Comparison of ENCODE assay signal across 25 mouse cellular contexts in genomic region chr16:32405716-32406115, GRCm38 (mm10). TPM values are rescaled to one million over a fixed set of nuclear protein-coding genes. Genes with fewer than 3 reads are reported as not detected.
DNase-seq lines count a peak whose midpoint lies in the region; ATAC-seq lines count a peak whose summit lies in the region.
"Had no signal": no experiment of that assay in that cellular context is flagged by ENCODE, and none has a peak within 500 bp of the region (broad histone marks: within the 10 kb centered on the region; RNA-seq: fewer than 3 reads in every experiment).

No protein-coding gene starts in this region.

- no peaks in the 10 kb centered on the region; the same call in 1 of the 2 replicates for H3K36me3 ChIP-seq in midbrain, embryonic 11.5 days (ENCODE audit: control insufficient read depth, insufficient read depth, low read length)
- no peaks in the 10 kb centered on the region for H3K36me3 ChIP-seq in midbrain, embryonic 13.5 days
- H3K36me3 ChIP-seq: G1E had no signal

- no peaks in the 10 kb centered on the region for H3K4me1 ChIP-seq in midbrain, embryonic 11.5 days (ENCODE audit: control insufficient read depth, insufficient read depth, low read length)
- H3K4me1 ChIP-seq in midbrain, embryonic 13.5 days (replicated peaks) = no peaks in the 10 kb centered on the region

- peak; percentile 74 for DNase-seq in heart, adult 11 months
- DNase-seq in heart, postnatal 14 days = no peak
- peak; percentile 70 for DNase-seq in midbrain, embryonic 11.5 days (ENCODE audit: low spot score, missing footprints)
- DNase-seq in gastrocnemius, adult 8-10 months (ENCODE audit: low spot score in 2 of 2) = no peak
- DNase-seq: adrenal gland, adult 2 months; adrenal gland, adult 8-10 months; adrenal gland, postnatal 10 days; adrenal gland, postnatal 14 days; adrenal gland, postnatal 25 days; adrenal gland, postnatal 36 days; B cell, adult 2 months; cerebellum, adult 11 months; cerebellum, adult 11-12 months; cerebellum, adult 18-20 months had no signal

- WGBS in midbrain, embryonic 11.5 days = 88% methylated on average over 9 of the region's 9 CpGs
- WGBS in midbrain, embryonic 13.5 days = 88% methylated on average over 9 of the region's 9 CpGs

- intact Hi-C loops in heart, postnatal 14 days (cut with DNase I) = no loop called here

- no peak overlapping the region for H3K4me3 ChIP-seq in midbrain, embryonic 11.5 days (ENCODE audit: low read depth, low read length)
- H3K4me3 ChIP-seq in midbrain, embryonic 13.5 days (replicated peaks) = no peak overlapping the region

- no peak overlapping the region for H3K9ac ChIP-seq in midbrain, embryonic 11.5 days (ENCODE audit: low read length)
- no peak overlapping the region for H3K9ac ChIP-seq in midbrain, embryonic 13.5 days (replicated peaks)

- no peaks in the 10 kb centered on the region for H3K27me3 ChIP-seq in midbrain, embryonic 11.5 days (ENCODE audit: control insufficient read depth, insufficient read depth, low read length)
- no peaks in the 10 kb centered on the region for H3K27me3 ChIP-seq in midbrain, embryonic 13.5 days
- H3K27me3 ChIP-seq: CH12.LX, Patski had no signal

- H3K9me3 ChIP-seq in midbrain, embryonic 11.5 days (ENCODE audit: control insufficient read depth, low read length) = no peaks in the 10 kb centered on the region
- no peaks in the 10 kb centered on the region for H3K9me3 ChIP-seq in midbrain, embryonic 13.5 days
- H3K9me3 ChIP-seq: G1E had no signal

- H3K27ac ChIP-seq in midbrain, embryonic 11.5 days (ENCODE audit: low read depth, low read length) = no peak overlapping the region
- H3K27ac ChIP-seq in midbrain, embryonic 13.5 days = no peak overlapping the region

- H3K4me2 ChIP-seq in midbrain, embryonic 11.5 days = no peak overlapping the region
- no peak overlapping the region for H3K4me2 ChIP-seq in midbrain, embryonic 13.5 days (replicated peaks)

- no peak for ATAC-seq in midbrain, embryonic 11.5 days (ENCODE audit: low FRiP score)
- no peak for ATAC-seq in midbrain, embryonic 13.5 days
- 0 out of 2 replicates have a peak, but pooled peaks have one; percentile 26 for ATAC-seq in erythroblast, adult 5-6 weeks (replicated peaks; ENCODE audit: low FRiP score, poor library complexity, severe bottlenecking)
- ATAC-seq: activated CD4-positive, CD25-positive, alpha-beta regulatory T cell, adult 4 months; CD4-positive, CD25-positive, alpha-beta regulatory T cell, adult 4 months; Patski had no signal

RNA-seq across cellular contexts. Expression of gene Tm4sf19, which starts 5.4 kb away (rescaled TPM):
- not detected for total RNA-seq in heart, postnatal 14 days (2021)
- polyA plus RNA-seq in midbrain, embryonic 11.5 days (2014; fragmentation: Nextera tagmentation; extraction: Ambion mirVana) = not detected in 2 replicates
- polyA plus RNA-seq in midbrain, embryonic 13.5 days (2015; fragmentation: Nextera tagmentation; extraction: Ambion mirVana) = not detected in 2 replicates
- total RNA-seq in erythroblast, adult 5-6 weeks (2015; ENCODE audit: low replicate concordance) = not detected in 2 replicates
- total RNA-seq in erythroblast, adult 5-6 weeks (2017; ENCODE audit: low replicate concordance) = 0.70 TPM in 1 of 2 replicates, not detected in the other
- not detected for total RNA-seq in gastrocnemius, adult 8-10 months (2022)
- total RNA-seq: adrenal gland, postnatal 14 days; adrenal gland, postnatal 25 days; adrenal gland, postnatal 4 days; ES-E14; MEL had no signal
- polyA plus RNA-seq: activated CD4-positive, CD25-positive, alpha-beta regulatory T cell, adult 4 months; C2C12; CD4-positive, CD25-positive, alpha-beta regulatory T cell, adult 4 months; G1E; Patski had no signal

RNA-seq across cellular contexts. Expression of gene Tctex1d2, which starts 13.8 kb away (rescaled TPM):
- 1 to 10 TPM; 5.7 to 6.0 TPM for total RNA-seq in heart, postnatal 14 days (2021)
- polyA plus RNA-seq in midbrain, embryonic 11.5 days (2014; fragmentation: Nextera tagmentation; extraction: Ambion mirVana) = 31.1 and 32.7 TPM in 2 replicates
- 30.1 and 38.8 TPM in 2 replicates for polyA plus RNA-seq in midbrain, embryonic 13.5 days (2015; fragmentation: Nextera tagmentation; extraction: Ambion mirVana)
- total RNA-seq in erythroblast, adult 5-6 weeks (2015; ENCODE audit: low replicate concordance) = 0.96 and 15.7 TPM in 2 replicates
- total RNA-seq in erythroblast, adult 5-6 weeks (2017; ENCODE audit: low replicate concordance) = 3.7 and 8.1 TPM in 2 replicates
- total RNA-seq in gastrocnemius, adult 8-10 months (2022) = 1 to 10 TPM; 4.9 to 7.8 (median 6.4) TPM
- total RNA-seq: CH12.LX had no signal

RNA-seq across cellular contexts. Expression of gene Pcyt1a, which starts 25.0 kb away (rescaled TPM):
- 100 to 1,000 TPM; 106 to 108 TPM for total RNA-seq in heart, postnatal 14 days (2021)
- 41.6 and 42.3 TPM in 2 replicates for polyA plus RNA-seq in midbrain, embryonic 11.5 days (2014; fragmentation: Nextera tagmentation; extraction: Ambion mirVana)
- 47.8 and 48.0 TPM in 2 replicates for polyA plus RNA-seq in midbrain, embryonic 13.5 days (2015; fragmentation: Nextera tagmentation; extraction: Ambion mirVana)
- total RNA-seq in erythroblast, adult 5-6 weeks (2015; ENCODE audit: low replicate concordance) = 73.6 and 103 TPM in 2 replicates
- total RNA-seq in erythroblast, adult 5-6 weeks (2017; ENCODE audit: low replicate concordance) = 164 and 198 TPM in 2 replicates
- 100 to 1,000 TPM; 124 to 143 (median 130) TPM for total RNA-seq in gastrocnemius, adult 8-10 months (2022)

Comparison
In these comparisons a context has a peak if more than half of its experiments do, and no peak if none do; other contexts are left out.
1. DNase-seq: peak in heart, adult 11 months (single experiment) and midbrain, embryonic 11.5 days (single experiment); none in heart, postnatal 14 days (0 of 2) and gastrocnemius, adult 8-10 months (0 of 2).